Mouse (Mus musculus) heart, postnatal 10 days (tissue): Measurements from ENCODE around the gene Nudt7. TPM values are rescaled to one million over a fixed set of nuclear protein-coding genes. Genes with fewer than 3 reads are reported as not detected.
A peak's percentile ranks its signal among the peaks of the same experiment; 100 is the strongest.

Source experiments
- DNase-seq, 2 experiments: peaks; one replicate each; pipeline ENCODE4 v3.0.0; 2021
- intact Hi-C: fragments of 180-260 bp; cut with DNase I; formaldehyde crosslinking; loops from one replicate; pipeline ENCODE4 v1.15.1; 2025
- total RNA-seq, 2 experiments: library from RNA; stranded (reverse); gene quantifications; 2 replicates each; pipeline ENCODE4 v1.2.3; 2021

The Nudt7 gene
- total RNA-seq, result 10 to 100 TPM; 58.9 to 62.5 TPM

GRCm38 (mm10) chr8:114133510-114134362 is at the start of gene Nudt7:
Gene Nudt7, plus strand, starts transcription at chr8:114133557.
- intact Hi-C loops, result no loop called here
- peak; percentile 92 to 93 for DNase-seq

DNA sequence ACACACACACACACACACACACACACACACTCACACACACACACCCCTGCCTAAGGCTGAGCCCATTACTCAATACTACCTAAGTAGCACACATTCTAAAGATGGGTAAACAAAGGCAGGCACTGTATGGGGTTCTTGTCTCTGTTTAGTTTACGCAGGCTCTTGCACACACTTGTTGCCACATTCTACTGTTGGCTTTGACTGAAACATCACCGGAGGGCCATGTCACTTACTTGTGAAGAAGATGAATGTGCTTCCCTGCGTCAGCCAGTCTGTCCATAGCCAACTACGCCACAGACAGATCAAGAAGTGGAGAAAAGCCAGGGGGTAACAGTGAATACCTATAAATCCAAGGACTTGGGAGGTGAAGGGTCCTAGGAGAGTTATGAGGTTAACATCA is 45.4 kb upstream of the Nudt7 start:
- DNase-seq, result no peak
- intact Hi-C loops, result no loop called here

GRCm38 (mm10) chr8:114090736-114091135 is 42.6 kb upstream of the Nudt7 start:
- no peak for DNase-seq

DNA sequence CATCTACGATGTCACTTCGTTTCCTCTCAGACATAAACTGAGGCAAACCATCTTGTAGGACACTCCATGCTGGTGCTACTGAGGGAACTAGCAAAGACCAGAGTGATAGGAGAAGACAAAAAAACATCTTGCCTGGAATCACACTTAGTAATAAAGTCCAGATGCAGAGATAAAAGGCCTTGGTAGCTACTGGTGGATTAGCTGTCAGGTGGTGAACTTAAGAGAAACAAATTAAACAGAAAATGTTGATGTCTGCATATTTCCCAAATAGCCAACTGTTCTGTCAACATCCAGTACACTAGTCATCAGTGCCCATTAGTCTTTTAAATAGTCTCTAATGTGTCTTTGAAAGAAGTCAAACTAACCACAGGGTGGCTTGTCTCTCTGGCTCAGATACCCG is 40.0 kb upstream of the Nudt7 start:
- no peak for DNase-seq
- intact Hi-C loops, result no loop called here

More at GRCm38 (mm10) chr8:114090736-114091135, 42.6 kb upstream of the Nudt7 start:
- intact Hi-C loops, result no loop called here

- DNase-seq, result peak; percentile 2 to 4
Measured at GRCm38 (mm10) chr8:114094526-114094925, 38.8 kb upstream of the Nudt7 start.

DNA sequence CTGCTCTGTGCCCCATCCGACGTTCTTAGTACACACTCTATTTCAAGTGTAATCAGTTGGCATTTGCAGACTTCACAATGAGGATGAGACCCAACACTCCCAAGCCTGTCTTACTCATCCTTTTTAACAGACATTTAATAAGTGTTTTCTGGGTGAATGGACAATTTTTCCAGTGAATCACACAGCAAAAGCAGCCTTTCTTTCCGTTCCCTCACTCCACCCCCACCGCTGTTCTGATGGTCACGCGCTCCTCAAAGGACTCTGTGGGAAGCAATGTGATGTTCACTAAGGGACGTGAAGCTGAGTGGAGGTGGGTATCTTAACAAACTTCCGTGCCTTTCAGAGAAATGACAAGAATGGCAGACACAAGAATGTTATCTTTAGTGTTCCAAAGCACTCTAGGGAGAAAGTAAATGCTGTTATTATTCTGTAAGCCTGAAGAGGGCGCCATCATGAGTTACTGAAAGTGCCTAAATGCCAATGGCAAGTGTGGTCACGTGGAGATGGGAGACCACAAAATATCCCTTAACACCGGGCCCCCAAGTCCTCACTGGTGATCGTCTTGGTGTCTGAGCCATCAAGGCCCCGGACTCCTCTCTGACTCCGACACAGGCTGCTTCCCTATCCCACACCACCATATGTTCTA is 32.7 kb upstream of the Nudt7 start:
- intact Hi-C loops, result no loop called here
- no peak for DNase-seq

More at GRCm38 (mm10) chr8:114094526-114094925, 38.8 kb upstream of the Nudt7 start:
- intact Hi-C loops, result no loop called here

DNA sequence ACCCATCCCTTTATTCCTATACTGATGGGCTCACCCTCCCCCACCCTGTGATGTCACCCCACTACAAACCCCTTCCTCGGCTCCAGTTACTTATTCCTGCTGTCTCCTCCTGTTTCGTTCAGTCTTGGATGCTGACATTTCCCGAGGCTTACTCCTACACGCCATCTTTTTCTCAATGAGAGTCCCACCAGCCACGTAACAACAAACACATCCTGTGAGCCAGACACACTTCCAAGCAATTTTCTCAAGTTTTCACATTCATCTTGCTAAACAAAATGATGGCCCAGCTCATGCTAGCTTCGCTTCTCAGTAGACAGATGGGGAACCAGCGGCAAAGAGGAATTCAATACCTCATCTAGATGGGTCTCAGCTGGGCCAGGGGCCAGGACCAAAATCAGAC is 30.0 kb upstream of the Nudt7 start:
- intact Hi-C loops, result no loop called here

GRCm38 (mm10) chr8:114105971-114106370 is 27.4 kb upstream of the Nudt7 start:
- DNase-seq, result no peak
- intact Hi-C loops, result no loop called here

More for the DNA sequence above, 30.0 kb upstream of the Nudt7 start:
- no peak for DNase-seq

GRCm38 (mm10) chr8:114109365-114110140 is 23.8 kb upstream of the Nudt7 start:
- intact Hi-C loops, result no loop called here
- no peak for DNase-seq

GRCm38 (mm10) chr8:114115076-114115475 is 18.3 kb upstream of the Nudt7 start:
- intact Hi-C loops, result no loop called here
- DNase-seq, result no peak

- intact Hi-C loops, result no loop called here
- DNase-seq, result no peak
Measured at GRCm38 (mm10) chr8:114116049-114116448, 17.3 kb upstream of the Nudt7 start.

- intact Hi-C loops, result no loop called here
- no peak for DNase-seq
Measured at GRCm38 (mm10) chr8:114117439-114117838, 15.9 kb upstream of the Nudt7 start.

- intact Hi-C loops, result no loop called here
- peak in 1 of 2 experiments; percentile 16 for DNase-seq
Measured at GRCm38 (mm10) chr8:114121781-114122180, 11.6 kb upstream of the Nudt7 start.

- intact Hi-C loops, result no loop called here
- no peak for DNase-seq
Measured at GRCm38 (mm10) chr8:114123611-114124010, 9.7 kb upstream of the Nudt7 start.

- no peak for DNase-seq
- intact Hi-C loops, result no loop called here
Measured at GRCm38 (mm10) chr8:114124084-114124750, 9.1 kb upstream of the Nudt7 start.

DNA sequence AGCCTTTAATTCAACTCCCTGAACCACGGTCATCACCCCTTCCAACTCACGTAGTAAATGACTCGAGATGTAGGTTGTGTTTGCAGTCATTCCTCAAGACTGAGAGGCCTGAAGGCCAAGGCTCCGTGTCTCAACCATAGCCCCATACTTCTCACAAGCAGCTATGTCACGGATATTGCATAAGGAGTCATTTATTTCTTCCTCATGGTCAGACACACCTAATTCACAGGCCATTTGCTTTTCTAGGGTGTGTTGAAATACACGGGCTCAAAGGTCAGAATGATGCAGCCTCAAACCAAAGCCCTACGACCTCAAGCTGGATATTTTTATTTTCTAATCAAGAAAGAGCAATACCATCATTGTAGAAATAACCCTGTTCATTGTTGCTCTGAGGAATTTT is 2.5 kb upstream of the Nudt7 start:
- intact Hi-C loops, result no loop called here
- DNase-seq, result no peak

- intact Hi-C loops, result no loop called here
- DNase-seq, result no peak
Measured at GRCm38 (mm10) chr8:114131421-114131820, 1.9 kb upstream of the Nudt7 start.

DNA sequence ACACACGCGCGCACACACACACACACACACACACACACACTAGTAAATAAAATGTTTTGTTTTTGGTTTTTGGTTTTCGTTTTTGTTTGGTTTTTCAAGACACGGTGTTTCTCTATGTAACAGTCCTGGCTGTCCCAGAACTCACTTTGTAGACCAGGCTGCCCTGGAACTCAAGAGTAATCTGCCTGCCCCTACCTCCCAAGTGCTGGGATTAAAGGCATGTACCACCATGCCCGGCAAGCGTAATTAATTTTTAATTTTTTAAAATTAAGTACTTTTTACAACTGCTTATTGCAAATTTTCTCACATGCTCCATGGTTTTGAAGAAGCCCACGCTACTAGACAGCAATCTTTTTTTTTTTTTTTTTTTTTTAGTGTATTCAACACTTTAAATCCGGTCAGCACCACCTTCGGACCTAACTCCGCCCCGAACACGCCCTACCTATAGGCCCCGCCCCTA is 277 bp upstream of the Nudt7 start:
- intact Hi-C loops, result no loop called here
- no peak for DNase-seq

DNA sequence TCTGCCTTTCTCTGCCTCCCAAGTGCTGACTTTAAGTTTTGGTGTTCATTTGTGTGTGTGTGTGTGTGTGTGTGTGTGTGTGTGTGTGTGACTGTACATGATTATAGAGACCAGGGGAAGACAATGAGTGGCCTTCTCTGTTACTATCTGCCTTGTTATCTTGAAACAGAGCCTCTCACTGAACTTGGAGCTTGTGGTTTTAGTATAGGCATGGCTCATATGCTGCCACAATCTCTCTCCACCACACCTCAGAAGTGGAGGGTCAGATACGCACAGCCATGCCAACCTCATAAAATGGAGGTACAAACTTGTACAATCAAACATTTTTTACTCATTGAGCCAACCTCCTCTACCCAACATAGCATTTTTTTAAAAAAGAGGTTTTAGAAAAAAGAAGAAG is 3.4 kb downstream of the Nudt7 start:
- no peak for DNase-seq
- intact Hi-C loops, result no loop called here

- intact Hi-C loops, result no loop called here
- peak; percentile 37 to 38 for DNase-seq
Measured at GRCm38 (mm10) chr8:114137181-114137580, 3.8 kb downstream of the Nudt7 start.
